Mouse (Mus musculus): ENCODE measurements at regions not wholly inside any gene's neighbourhood (a gene's known extent, or its start where the extent isn't known, plus 50 kb on each side); places are given as distances from the start of the nearest gene placed in this dataset.

- intact Hi-C loops (cut with DNase I), result no loop called here
- DNase-seq, result no peak
- no peak for TF ChIP-seq CTCF (IDR thresholded peaks at IDR 0.05)
- Histone ChIP-seq H3K4me3 (no peak overlapping the region), H3K27ac (no peak overlapping the region)
Measured at GRCm38 (mm10) chr5:35221451-35222305, 56.4 kb upstream of the Adra2c start.

GRCm38 (mm10) chr5:35216271-35216670 is 61.8 kb upstream of the Adra2c start:
- intact Hi-C loops (cut with DNase I), result no loop called here
- Histone ChIP-seq H3K27ac (no peak overlapping the region), H3K4me3 (no peak overlapping the region)
- DNase-seq, result no peak
- no peak for TF ChIP-seq CTCF (IDR thresholded peaks at IDR 0.05)

GRCm38 (mm10) chr5:35215480-35216195 is 62.5 kb upstream of the Adra2c start:
- intact Hi-C loops (cut with DNase I), result no loop called here
- no peak for DNase-seq
- Histone ChIP-seq H3K27ac (no peak overlapping the region), H3K4me3 (no peak overlapping the region)
- TF ChIP-seq CTCF (IDR thresholded peaks at IDR 0.05), result no peak

GRCm38 (mm10) chr5:35215007-35215406 is 63.1 kb upstream of the Adra2c start:
- Histone ChIP-seq H3K27ac (no peak overlapping the region), H3K4me3 (no peak overlapping the region)
- no peak for DNase-seq
- TF ChIP-seq CTCF (IDR thresholded peaks at IDR 0.05), result no peak
- intact Hi-C loops (cut with DNase I), result no loop called here

- no peak overlapping the region for H3K4me3 ChIP-seq
- intact Hi-C loops (cut with DNase I), result no loop called here
- DNase-seq, result no peak
- no peak overlapping the region for H3K27ac ChIP-seq
- TF ChIP-seq CTCF (IDR thresholded peaks at IDR 0.05), result no peak
Measured at GRCm38 (mm10) chr5:35209348-35209747, 68.8 kb upstream of the Adra2c start.

GRCm38 (mm10) chr5:35204049-35204448 is 74.1 kb upstream of the Adra2c start:
- no peak for DNase-seq
- intact Hi-C loops (cut with DNase I), result no loop called here
- Histone ChIP-seq H3K4me3 (no peak overlapping the region), H3K27ac (no peak overlapping the region)
- no peak for TF ChIP-seq CTCF (IDR thresholded peaks at IDR 0.05)

GRCm38 (mm10) chr5:35198468-35198867 is 79.7 kb upstream of the Adra2c start:
- no peak overlapping the region for H3K4me3 ChIP-seq
- no peak overlapping the region for H3K27ac ChIP-seq
- intact Hi-C loops (cut with DNase I), result no loop called here
- TF ChIP-seq CTCF (IDR thresholded peaks at IDR 0.05), result no peak
- no peak for DNase-seq

GRCm38 (mm10) chr5:35189113-35189797 is 83.7 kb upstream of the Lrpap1 start:
- no peak for TF ChIP-seq CTCF (IDR thresholded peaks at IDR 0.05)
- intact Hi-C loops (cut with DNase I), result no loop called here

GRCm38 (mm10) chr5:35185826-35186225 is 80.3 kb upstream of the Lrpap1 start:
- TF ChIP-seq CTCF (IDR thresholded peaks at IDR 0.05), result no peak
- DNase-seq, result no peak
- intact Hi-C loops (cut with DNase I), result no loop called here
- Histone ChIP-seq H3K4me3 (no peak overlapping the region), H3K27ac (no peak overlapping the region)

More at GRCm38 (mm10) chr5:35189113-35189797, 83.7 kb upstream of the Lrpap1 start:
- Histone ChIP-seq H3K27ac (no peak overlapping the region), H3K4me3 (no peak overlapping the region)
- DNase-seq, result peak; percentile 85

- Histone ChIP-seq H3K27ac (no peak overlapping the region), H3K4me3 (no peak overlapping the region)
- DNase-seq, result no peak
- TF ChIP-seq CTCF (IDR thresholded peaks at IDR 0.05), result no peak
- intact Hi-C loops (cut with DNase I), result no loop called here
Measured at GRCm38 (mm10) chr5:35185289-35185688, 79.7 kb upstream of the Lrpap1 start.

GRCm38 (mm10) chr5:35183418-35183817 is 77.9 kb upstream of the Lrpap1 start:
- no peak overlapping the region for H3K27ac ChIP-seq
- intact Hi-C loops (cut with DNase I), result no loop called here
- TF ChIP-seq CTCF (IDR thresholded peaks at IDR 0.05), result no peak
- no peak for DNase-seq
- no peak overlapping the region for H3K4me3 ChIP-seq

- intact Hi-C loops (cut with DNase I), result loop anchor here (2.0 kb wide), 1 partner anchor 171 kb away; no protein-coding TSS in a partner anchor
- DNase-seq, result no peak
- Histone ChIP-seq H3K4me3 (no peak overlapping the region), H3K27ac (no peak overlapping the region)
- TF ChIP-seq CTCF (IDR thresholded peaks at IDR 0.05), result peak; percentile 55
Measured at GRCm38 (mm10) chr5:35177332-35177731, 71.8 kb upstream of the Lrpap1 start.

Data from gastrocnemius, adult 2 months (tissue).